Mouse (Mus musculus) spleen, postnatal 10 days (tissue): Measurements from ENCODE around the gene Syn2.

ENCODE experiments used
- DNase-seq, 2 experiments: peaks; one replicate each; pipeline ENCODE4 v3.0.0; 2021 to 2022; ENCODE audit warnings: low spot score in 2 of 2

Syn2 gene

GRCm38 (mm10) chr6:115134501-115135331 is at the start of gene Syn2:
Gene Syn2 (plus strand): TSS chr6:115134902.
- DNase-seq: peak; percentile 15 to 57

- DNase-seq: no peak
Observed at GRCm38 (mm10) chr6:115085274-115085841, 49.3 kb upstream of the Syn2 start.

- DNase-seq: no peak
Observed at GRCm38 (mm10) chr6:115088314-115089106, 46.2 kb upstream of the Syn2 start.

GRCm38 (mm10) chr6:115091737-115092136 is 43.0 kb upstream of the Syn2 start:
- DNase-seq: no peak

GRCm38 (mm10) chr6:115102542-115102941 is 32.2 kb upstream of the Syn2 start:
- DNase-seq: no peak

GRCm38 (mm10) chr6:115111426-115111825 is 23.3 kb upstream of the Syn2 start:
- no peak for DNase-seq

- no peak for DNase-seq
Observed at GRCm38 (mm10) chr6:115122181-115122580, 12.5 kb upstream of the Syn2 start.

- no peak for DNase-seq
Observed at GRCm38 (mm10) chr6:115123262-115124201, 11.2 kb upstream of the Syn2 start.

GRCm38 (mm10) chr6:115124675-115125357 is 9.9 kb upstream of the Syn2 start:
- no peak for DNase-seq

GRCm38 (mm10) chr6:115125358-115125720 is 9.4 kb upstream of the Syn2 start:
- no peak for DNase-seq

- no peak for DNase-seq
Observed at GRCm38 (mm10) chr6:115126232-115126785, 8.4 kb upstream of the Syn2 start.

GRCm38 (mm10) chr6:115126851-115127250 is 7.9 kb upstream of the Syn2 start:
- DNase-seq: no peak

- no peak for DNase-seq
Observed at GRCm38 (mm10) chr6:115127255-115127824, 7.4 kb upstream of the Syn2 start.

- DNase-seq: no peak
Observed at GRCm38 (mm10) chr6:115135332-115135649, 589 bp downstream of the Syn2 start.

GRCm38 (mm10) chr6:115136156-115136555 is 1.5 kb downstream of the Syn2 start:
- no peak for DNase-seq

GRCm38 (mm10) chr6:115141446-115141845 is 6.7 kb downstream of the Syn2 start:
- no peak for DNase-seq

GRCm38 (mm10) chr6:115161175-115161574 is 26.5 kb downstream of the Syn2 start:
- DNase-seq: no peak

- DNase-seq: no peak
Observed at GRCm38 (mm10) chr6:115165863-115166470, 31.3 kb downstream of the Syn2 start.

- DNase-seq: no peak
Observed at GRCm38 (mm10) chr6:115168921-115169320, 34.2 kb downstream of the Syn2 start.

- no peak for DNase-seq
Observed at GRCm38 (mm10) chr6:115169518-115169917, 34.8 kb downstream of the Syn2 start.
